Comparison of ENCODE assay signal across 10 mouse cellular contexts in genomic region chr3:90555954-90556353, GRCm38 (mm10). TPM values are rescaled to one million over a fixed set of nuclear protein-coding genes. Genes with fewer than 3 reads are reported as not detected.
DNase-seq lines count a peak whose midpoint lies in the region; ATAC-seq lines count a peak whose summit lies in the region.
"Had no signal": no experiment of that assay in that cellular context is flagged by ENCODE, and none has a peak within 500 bp of the region (broad histone marks: within the 10 kb centered on the region; RNA-seq: fewer than 3 reads in every experiment).

No protein-coding gene starts in this region.

- no peaks in the 10 kb centered on the region for H3K9me3 ChIP-seq in neural tube, embryonic 11.5 days (ENCODE audit: control insufficient read depth, low read length)

- 58% methylated on average over 5 of the region's 5 CpGs for WGBS in neural tube, embryonic 11.5 days

- H3K36me3 ChIP-seq in neural tube, embryonic 11.5 days (ENCODE audit: control insufficient read depth, insufficient read depth, low read length), result no peaks in the 10 kb centered on the region

- H3K4me3 ChIP-seq in neural tube, embryonic 11.5 days (ENCODE audit: low read depth, low read length), result no peak overlapping the region

- H3K9ac ChIP-seq in neural tube, embryonic 11.5 days (ENCODE audit: low read length), result no peak overlapping the region
- H3K9ac ChIP-seq: liver, embryonic 14.5 days had no signal

- DNase-seq in cerebellum, adult 9-11 months, result peak; percentile 33
- no peak for DNase-seq in cerebellum, postnatal 25 days
- peak; percentile 15 for DNase-seq in neural tube, embryonic 11.5 days (ENCODE audit: low spot score)
- no peak for DNase-seq in neural tube, embryonic 10.5 days (ENCODE audit: extremely low spot score, low spot score)
- peak; percentile 50 to 52 for DNase-seq in layer of hippocampus, postnatal 10 days (ENCODE audit: low spot score in 2 of 2)
- DNase-seq in skeletal muscle tissue, adult 2 months (ENCODE audit: low read depth, low spot score), result peak; percentile 56
- DNase-seq in thymus, postnatal 10 days (ENCODE audit: low spot score in 2 of 2), result no peak
- no peak for DNase-seq in spleen, adult 18-20 months

- ATAC-seq in neural tube, embryonic 11.5 days (ENCODE audit: insufficient read depth, low FRiP score, low TSS enrichment), result no peak

- H3K27me3 ChIP-seq in neural tube, embryonic 11.5 days (ENCODE audit: control insufficient read depth, insufficient read depth, low read length), result no peaks in the 10 kb centered on the region

- no peaks in the 10 kb centered on the region for H3K4me1 ChIP-seq in neural tube, embryonic 11.5 days (ENCODE audit: control insufficient read depth, insufficient read depth, low read length)

- H3K27ac ChIP-seq in neural tube, embryonic 11.5 days (ENCODE audit: low read depth, low read length), result no peak overlapping the region
- H3K27ac ChIP-seq: liver, embryonic 14.5 days had no signal

- H3K4me2 ChIP-seq in neural tube, embryonic 11.5 days (ENCODE audit: low read depth), result no peak overlapping the region

RNA-seq across cellular contexts. Expression of gene S100a3, which starts 4.4 kb away (rescaled TPM):
- not detected in 2 replicates for polyA plus RNA-seq in neural tube, embryonic 11.5 days (2014; fragmentation: Nextera tagmentation; extraction: Ambion mirVana)
- total RNA-seq in layer of hippocampus, postnatal 10 days (2021), result 1 to 10 TPM; 2.2 to 2.9 TPM

RNA-seq across cellular contexts. Expression of gene S100a16, which starts 18.9 kb away (rescaled TPM):
- 39.2 and 40.0 TPM in 2 replicates for polyA plus RNA-seq in neural tube, embryonic 11.5 days (2014; fragmentation: Nextera tagmentation; extraction: Ambion mirVana)
- 100 to 1,000 TPM in 1 of 2 experiments, 10 to 100 TPM in 1; 90.0 to 104 TPM for total RNA-seq in layer of hippocampus, postnatal 10 days (2021)

RNA-seq across cellular contexts. Expression of gene S100a14, which starts 29.3 kb away (rescaled TPM):
- not detected in 2 replicates for polyA plus RNA-seq in neural tube, embryonic 11.5 days (2014; fragmentation: Nextera tagmentation; extraction: Ambion mirVana)
- total RNA-seq in layer of hippocampus, postnatal 10 days (2021), result under 1 TPM; 0.38 to 0.55 TPM
- polyA plus RNA-seq: heart, embryonic 14.5 days had no signal

RNA-seq across cellular contexts. Expression of gene S100a2, which starts 34.1 kb away (rescaled TPM):
- not detected in 2 replicates for polyA plus RNA-seq in neural tube, embryonic 11.5 days (2014; fragmentation: Nextera tagmentation; extraction: Ambion mirVana)
- not detected for total RNA-seq in layer of hippocampus, postnatal 10 days (2021)
- polyA plus RNA-seq: heart, embryonic 14.5 days; liver, embryonic 14.5 days had no signal

RNA-seq across cellular contexts. Expression of gene S100a13, which starts 41.7 kb away (rescaled TPM):
- 11.2 and 12.7 TPM in 2 replicates for polyA plus RNA-seq in neural tube, embryonic 11.5 days (2014; fragmentation: Nextera tagmentation; extraction: Ambion mirVana)
- 10 to 100 TPM; 28.4 to 30.9 TPM for total RNA-seq in layer of hippocampus, postnatal 10 days (2021)

Comparison
In these comparisons a context has a peak if more than half of its experiments do, and no peak if none do; other contexts are left out.
1. DNase-seq: peak in cerebellum, adult 9-11 months (single experiment), neural tube, embryonic 11.5 days (single experiment), layer of hippocampus, postnatal 10 days (2 of 2) and skeletal muscle tissue, adult 2 months (single experiment); none in cerebellum, postnatal 25 days (0 of 2), neural tube, embryonic 10.5 days (single experiment), thymus, postnatal 10 days (0 of 2) and spleen, adult 18-20 months (0 of 2).